Mouse (Mus musculus): ENCODE data around the gene Lrrc8c. TPM values are rescaled to one million over a fixed set of nuclear protein-coding genes. Genes with fewer than 3 reads are reported as not detected.

Gene Lrrc8c
- polyA plus RNA-seq, 2 experiments: 6.5 to 18.0 TPM

DNA sequence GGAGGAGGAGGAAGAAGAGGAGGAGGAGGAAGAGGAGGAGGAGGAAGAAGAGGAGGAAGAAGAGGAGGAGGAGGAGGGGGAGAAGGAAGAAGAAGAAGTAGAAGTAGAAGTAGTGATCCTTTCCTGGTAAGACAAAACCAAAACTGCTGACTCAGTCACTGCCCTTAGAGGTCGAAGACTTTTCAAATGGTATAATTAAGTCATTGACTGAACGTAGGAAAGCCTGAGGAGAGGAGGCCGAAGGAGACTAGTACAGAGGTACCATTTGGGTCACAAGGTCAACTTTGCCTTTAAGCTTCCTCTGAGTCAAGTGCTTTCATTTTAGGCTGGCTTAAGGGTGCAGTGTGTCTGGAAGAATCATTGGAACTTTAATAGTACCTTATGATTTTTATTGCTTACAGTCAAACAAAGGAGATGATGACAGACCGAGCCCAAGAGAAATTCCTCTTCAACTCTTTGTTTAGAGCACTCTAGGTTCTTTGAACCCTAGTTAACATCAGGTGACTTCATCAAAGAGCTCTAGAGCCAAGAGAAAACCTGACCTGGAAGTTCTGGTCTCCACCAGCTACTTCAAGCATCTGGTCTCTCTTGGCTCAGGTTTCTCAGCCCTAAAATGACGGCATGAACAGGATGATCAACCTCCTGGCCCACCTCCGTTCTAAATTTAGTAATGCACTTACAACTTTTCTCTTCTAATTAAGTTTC lies 49.0 kb downstream of the Lrrc8c start:
- ATAC-seq (ENCODE audit: insufficient read depth) (no peak), DNase-seq (ENCODE audit: low read depth in 3 of 3, low spot score in 3 of 3) (no peak)
- Histone ChIP-seq H3K27me3 (ENCODE audit: control insufficient read depth, insufficient read depth, low read length) (no peaks in the 10 kb centered on the region), H3K36me3 (replicated peaks; ENCODE audit: control insufficient read depth, insufficient read depth, low read depth) (peaks cover 3% of the 10 kb centered on the region; the same call in 1 of the 2 replicates), H3K4me2 (ENCODE audit: low read depth) (no peak overlapping the region), H3K27ac (peak overlapping the region; percentile 4; the same call in 1 of the 2 replicates), H3K4me1 (replicated peaks; ENCODE audit: control insufficient read depth in 2 of 2, insufficient read depth in 2 of 2, low read length in 1 of 2) (peaks cover 50 to 56% of the 10 kb centered on the region in 2 experiments), H3K4me3 (ENCODE audit: insufficient read depth in 1 of 2, low read depth in 2 of 2, low read length in 2 of 2) (no peak overlapping the region), H3K9me3 (ENCODE audit: control insufficient read depth, low read length) (no peaks in the 10 kb centered on the region), H3K9ac (replicated peaks) (no peak overlapping the region)
- TF ChIP-seq EP300 (IDR thresholded peaks at IDR 0.05; ENCODE audit: low read depth): no peak
- no peak for TF ChIP-seq CTCF (IDR thresholded peaks at IDR 0.05; ENCODE audit: low read depth)
- 79% methylated on average over 6 of the region's 6 CpGs for WGBS (ENCODE audit: insufficient replicate concordance)

DNA sequence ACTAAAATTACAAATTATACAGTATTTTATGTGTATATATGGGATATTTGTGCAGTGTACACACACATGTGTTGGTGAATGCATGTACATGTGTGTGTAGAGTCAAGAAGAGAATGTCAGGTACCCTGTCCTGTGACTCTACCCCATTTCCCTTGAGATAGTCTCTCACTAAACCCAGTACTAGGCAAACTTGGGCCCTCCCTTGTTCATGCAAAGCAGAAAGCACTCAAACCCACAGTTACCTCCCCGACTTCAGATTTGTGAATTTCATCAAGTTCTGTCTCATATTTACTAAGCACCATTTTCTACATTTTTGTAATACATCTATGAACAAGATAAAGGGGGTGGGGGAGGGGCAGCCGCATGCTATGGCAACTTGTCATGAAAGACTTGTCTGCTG lies 50.0 kb downstream of the Lrrc8c start:
- H3K9ac ChIP-seq (replicated peaks): no peak overlapping the region; the same call in 1 of the 2 replicates
- WGBS (ENCODE audit: insufficient replicate concordance): 71% methylated on average over 2 of the region's 2 CpGs
- H3K4me3 ChIP-seq (ENCODE audit: insufficient read depth in 1 of 2, low read depth in 2 of 2, low read length in 2 of 2): no peak overlapping the region
- TF ChIP-seq CTCF (IDR thresholded peaks at IDR 0.05; ENCODE audit: low read depth) (no peak), EP300 (IDR thresholded peaks at IDR 0.05; ENCODE audit: low read depth) (no peak)
- H3K27me3 ChIP-seq (ENCODE audit: control insufficient read depth, insufficient read depth, low read length): no peaks in the 10 kb centered on the region
- peaks cover 6% of the 10 kb centered on the region; the same call in 1 of the 2 replicates for H3K36me3 ChIP-seq (replicated peaks; ENCODE audit: control insufficient read depth, insufficient read depth, low read depth)
- no peak overlapping the region for H3K4me2 ChIP-seq (ENCODE audit: low read depth)
- no peak for DNase-seq (ENCODE audit: low read depth in 3 of 3, low spot score in 3 of 3)
- ATAC-seq (ENCODE audit: insufficient read depth): no peak
- H3K27ac ChIP-seq: no peak overlapping the region
- H3K4me1 ChIP-seq (replicated peaks; ENCODE audit: control insufficient read depth in 2 of 2, insufficient read depth in 2 of 2, low read length in 1 of 2): peaks cover 48 to 50% of the 10 kb centered on the region in 2 experiments
- H3K9me3 ChIP-seq (ENCODE audit: control insufficient read depth, low read length): no peaks in the 10 kb centered on the region

DNA sequence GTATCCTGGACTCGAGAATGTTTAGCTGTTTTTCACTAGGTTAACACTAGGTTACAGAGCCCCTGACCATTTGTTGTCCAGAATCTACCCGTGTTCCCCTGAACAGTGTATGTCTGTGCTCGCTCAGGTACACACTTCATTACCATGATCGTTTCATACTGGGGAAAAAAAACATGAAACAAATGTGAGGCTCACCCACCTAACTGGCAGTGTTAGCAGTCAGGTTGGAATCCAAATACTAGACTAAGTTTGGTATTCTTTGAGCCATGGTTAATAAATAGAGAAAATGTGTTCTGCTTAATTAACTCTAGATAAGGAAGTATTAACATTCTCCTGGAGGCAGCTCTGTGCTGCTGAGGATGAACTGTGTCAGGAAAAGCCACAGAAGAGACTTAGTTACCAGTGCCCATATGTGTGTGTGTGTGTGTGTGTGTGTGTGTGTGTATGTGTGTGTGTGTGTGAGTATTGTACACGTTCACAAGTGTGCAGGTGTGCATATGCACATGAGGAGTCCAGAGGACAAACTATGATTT lies 53.0 kb downstream of the Lrrc8c start:
- H3K4me3 ChIP-seq (ENCODE audit: insufficient read depth in 1 of 2, low read depth in 2 of 2, low read length in 2 of 2): no peak overlapping the region
- no peak overlapping the region for H3K9ac ChIP-seq (replicated peaks)
- DNase-seq (ENCODE audit: low read depth in 3 of 3, low spot score in 3 of 3) (no peak), ATAC-seq (ENCODE audit: insufficient read depth) (no peak)
- TF ChIP-seq EP300 (IDR thresholded peaks at IDR 0.05; ENCODE audit: low read depth) (no peak), CTCF (IDR thresholded peaks at IDR 0.05; ENCODE audit: low read depth) (no peak)
- peaks cover 6% of the 10 kb centered on the region; the same call in 1 of the 2 replicates for H3K36me3 ChIP-seq (replicated peaks; ENCODE audit: control insufficient read depth, insufficient read depth, low read depth)
- no peaks in the 10 kb centered on the region for H3K27me3 ChIP-seq (ENCODE audit: control insufficient read depth, insufficient read depth, low read length)
- H3K27ac ChIP-seq: peak overlapping the region; percentile 21; the same call in 1 of the 2 replicates
- H3K4me1 ChIP-seq (replicated peaks; ENCODE audit: control insufficient read depth in 2 of 2, insufficient read depth in 2 of 2, low read length in 1 of 2): peaks cover 41 to 45% of the 10 kb centered on the region in 2 experiments
- no peaks in the 10 kb centered on the region for H3K9me3 ChIP-seq (ENCODE audit: control insufficient read depth, low read length)
- 72% methylated on average over 5 of the region's 5 CpGs for WGBS (ENCODE audit: insufficient replicate concordance)
- H3K4me2 ChIP-seq (ENCODE audit: low read depth): no peak overlapping the region

DNA sequence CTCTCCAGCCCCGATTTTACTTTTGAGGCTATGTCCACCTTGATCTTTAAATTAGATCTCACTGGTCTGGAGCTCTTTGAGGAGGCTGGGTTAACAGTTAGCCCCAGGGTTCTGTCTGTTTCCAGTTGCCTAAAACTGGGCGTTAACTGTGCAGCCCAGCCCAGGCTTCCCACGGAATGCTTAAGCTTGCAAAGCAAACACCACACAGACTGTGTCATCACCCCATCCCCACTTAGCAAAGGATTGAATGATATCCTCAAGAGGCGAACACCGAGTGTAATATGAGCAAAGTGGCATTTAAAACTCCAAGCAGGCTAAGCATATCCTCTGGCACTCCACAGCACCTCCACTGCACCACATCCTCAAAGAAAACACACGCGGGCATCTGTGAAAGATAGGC lies 53.7 kb downstream of the Lrrc8c start:
- ATAC-seq (ENCODE audit: insufficient read depth) (no peak), DNase-seq (ENCODE audit: low read depth in 3 of 3, low spot score in 3 of 3) (no peak)
- no peak overlapping the region for H3K4me2 ChIP-seq (ENCODE audit: low read depth)
- H3K27ac ChIP-seq: no peak overlapping the region
- H3K9me3 ChIP-seq (ENCODE audit: control insufficient read depth, low read length): no peaks in the 10 kb centered on the region
- H3K4me1 ChIP-seq (replicated peaks; ENCODE audit: control insufficient read depth in 2 of 2, insufficient read depth in 2 of 2, low read length in 1 of 2): peaks cover 34 to 43% of the 10 kb centered on the region in 2 experiments
- peaks cover 3% of the 10 kb centered on the region; the same call in 1 of the 2 replicates for H3K36me3 ChIP-seq (replicated peaks; ENCODE audit: control insufficient read depth, insufficient read depth, low read depth)
- no peak overlapping the region for H3K4me3 ChIP-seq (ENCODE audit: insufficient read depth in 1 of 2, low read depth in 2 of 2, low read length in 2 of 2)
- WGBS (ENCODE audit: insufficient replicate concordance): 78% methylated on average over 7 of the region's 7 CpGs
- TF ChIP-seq EP300 (IDR thresholded peaks at IDR 0.05; ENCODE audit: low read depth) (no peak), CTCF (IDR thresholded peaks at IDR 0.05; ENCODE audit: low read depth) (no peak)
- no peaks in the 10 kb centered on the region for H3K27me3 ChIP-seq (ENCODE audit: control insufficient read depth, insufficient read depth, low read length)
- H3K9ac ChIP-seq (replicated peaks): no peak overlapping the region

DNA sequence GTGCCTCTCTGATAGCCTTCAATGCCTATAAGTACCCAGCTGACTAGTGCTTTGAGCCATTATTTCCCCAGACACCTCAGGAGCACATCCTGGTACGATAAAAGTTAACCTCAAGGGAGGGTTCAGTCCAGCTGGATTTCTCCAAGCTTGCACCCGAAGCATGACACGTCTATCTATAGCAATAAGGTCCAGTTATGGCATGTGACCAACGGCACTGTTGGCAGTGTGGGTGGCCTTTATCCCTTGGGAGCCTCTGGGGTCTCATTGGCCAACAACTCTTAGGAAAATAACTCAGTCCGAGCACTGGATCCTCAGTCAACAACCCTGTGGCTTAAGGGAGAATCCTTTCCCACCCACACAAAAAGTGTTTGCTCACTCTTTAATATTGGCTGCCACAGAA lies 55.6 kb downstream of the Lrrc8c start:
- Histone ChIP-seq H3K4me2 (ENCODE audit: low read depth) (no peak overlapping the region; the same call in 1 of the 2 replicates), H3K27ac (peak overlapping the region; percentile 83), H3K27me3 (ENCODE audit: control insufficient read depth, insufficient read depth, low read length) (no peaks in the 10 kb centered on the region), H3K9me3 (ENCODE audit: control insufficient read depth, low read length) (no peaks in the 10 kb centered on the region), H3K36me3 (replicated peaks; ENCODE audit: control insufficient read depth, insufficient read depth, low read depth) (peaks cover 5% of the 10 kb centered on the region; the same call in 1 of the 2 replicates), H3K4me1 (replicated peaks; ENCODE audit: control insufficient read depth in 2 of 2, insufficient read depth in 2 of 2, low read length in 1 of 2) (peaks cover 22 to 29% of the 10 kb centered on the region in 2 experiments), H3K9ac (replicated peaks) (no peak overlapping the region), H3K4me3 (ENCODE audit: insufficient read depth in 1 of 2, low read depth in 2 of 2, low read length in 2 of 2) (no peak overlapping the region)
- 83% methylated on average over 5 of the region's 5 CpGs for WGBS (ENCODE audit: insufficient replicate concordance)
- no peak for DNase-seq (ENCODE audit: low read depth in 3 of 3, low spot score in 3 of 3)
- no peak for TF ChIP-seq CTCF (IDR thresholded peaks at IDR 0.05; ENCODE audit: low read depth)
- no peak for TF ChIP-seq EP300 (IDR thresholded peaks at IDR 0.05; ENCODE audit: low read depth)
- ATAC-seq (ENCODE audit: insufficient read depth): no peak

All from liver, embryonic 14.5 days (tissue).